Mouse (Mus musculus) R1 (cell line): ENCODE measurements around the gene Ccdc22.
A peak's percentile ranks its signal among the peaks of the same experiment; 100 is the strongest.

Experiments
- DNase-seq: peaks from one replicate; pipeline ENCODE4 v3.0.0-alpha.2; 2018; ENCODE audit warnings: low read depth, low spot score

Gene Ccdc22

DNA sequence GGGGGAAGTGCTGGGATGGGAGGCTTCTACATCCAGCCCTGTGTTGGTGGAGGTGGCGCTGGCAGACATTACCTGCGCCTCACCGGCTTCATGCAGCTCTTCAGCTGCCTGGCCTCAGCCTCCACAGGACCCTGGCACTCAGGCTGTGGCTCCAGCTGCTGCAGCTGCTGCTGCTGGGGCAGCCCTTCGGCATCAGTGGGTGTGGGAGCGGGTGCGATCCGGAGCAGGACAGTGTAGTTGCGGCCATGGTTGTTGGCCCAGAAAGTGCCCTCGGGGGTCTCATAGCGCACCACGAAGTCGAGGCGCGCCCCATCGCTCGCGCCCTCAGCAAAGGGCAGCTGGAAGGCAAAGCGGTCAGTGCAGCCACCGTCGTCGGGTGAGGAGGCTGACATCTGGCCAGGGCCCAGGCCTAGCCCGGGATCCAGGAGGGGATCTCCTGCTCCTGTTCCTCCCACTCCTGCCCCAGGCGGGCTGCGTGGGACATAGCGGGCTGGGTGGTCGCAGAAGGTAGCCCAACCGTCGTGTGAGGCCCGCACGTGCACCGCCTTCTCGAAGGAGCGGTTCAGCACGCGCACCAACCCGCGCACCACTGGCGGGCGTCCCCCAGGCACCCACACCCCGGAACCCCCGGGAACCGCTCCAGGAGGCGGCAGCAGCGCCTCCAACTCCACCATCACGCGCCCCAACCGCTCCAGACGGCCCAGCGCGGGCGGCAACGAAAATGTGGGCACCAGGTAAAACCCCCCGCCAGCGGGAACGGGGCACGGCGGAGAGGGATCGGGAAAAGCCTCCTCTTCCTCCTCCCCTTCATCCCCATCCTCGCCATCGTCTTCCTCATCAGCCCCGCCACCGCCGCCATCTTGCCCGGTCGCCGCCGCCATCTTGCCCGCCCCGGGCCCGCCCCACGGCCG is 31.9 kb downstream of the Ccdc22 start, which contains the start of gene Foxp3:
Foxp3 (plus strand) TSS at position 469 of the 911 bp plus-strand sequence.
- peak; percentile 35 for DNase-seq

- DNase-seq: peak; percentile 6
Measured at GRCm38 (mm10) chrX:7572466-7572865, 32.9 kb downstream of the Ccdc22 start.

DNA sequence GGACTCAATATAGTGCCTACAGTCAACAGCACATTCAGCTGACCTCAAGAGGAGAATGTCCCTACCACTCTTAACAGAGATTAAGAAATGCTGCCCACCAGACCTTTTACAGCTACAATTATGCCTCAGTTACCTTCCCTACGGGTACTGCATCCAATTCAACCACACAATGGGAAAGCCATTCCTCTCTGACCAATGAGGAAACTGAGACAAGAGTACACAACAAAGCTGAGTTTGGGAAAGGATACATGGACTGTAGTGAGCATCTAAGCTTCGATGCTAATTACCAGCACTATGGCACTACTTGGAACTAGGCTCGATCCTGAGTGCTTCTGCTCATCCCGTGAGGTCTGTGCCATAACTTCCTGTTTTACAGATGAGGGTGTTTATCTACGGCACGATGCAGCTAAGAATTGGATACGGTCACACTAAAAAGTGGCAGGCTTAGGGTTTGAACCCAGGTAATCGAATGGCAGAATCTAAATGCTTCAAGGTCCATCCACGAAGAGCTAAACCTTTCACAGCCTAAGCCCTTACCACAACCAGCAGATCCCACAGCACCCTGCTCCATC is 33.7 kb downstream of the Ccdc22 start:
- no peak for DNase-seq

- no peak for DNase-seq
Measured at GRCm38 (mm10) chrX:7570481-7571175, 34.7 kb downstream of the Ccdc22 start.

- peak; percentile 19 for DNase-seq
Measured at GRCm38 (mm10) chrX:7567491-7567890, 37.8 kb downstream of the Ccdc22 start.

GRCm38 (mm10) chrX:7566352-7566751 is 39.0 kb downstream of the Ccdc22 start:
- no peak for DNase-seq

GRCm38 (mm10) chrX:7563076-7563475 is 42.2 kb downstream of the Ccdc22 start:
- DNase-seq: peak; percentile 53

GRCm38 (mm10) chrX:7553474-7553873 is 51.8 kb downstream of the Ccdc22 start:
- no peak for DNase-seq
